ENCODE assay signal across 10 mouse cellular contexts in the genomic region with DNA sequence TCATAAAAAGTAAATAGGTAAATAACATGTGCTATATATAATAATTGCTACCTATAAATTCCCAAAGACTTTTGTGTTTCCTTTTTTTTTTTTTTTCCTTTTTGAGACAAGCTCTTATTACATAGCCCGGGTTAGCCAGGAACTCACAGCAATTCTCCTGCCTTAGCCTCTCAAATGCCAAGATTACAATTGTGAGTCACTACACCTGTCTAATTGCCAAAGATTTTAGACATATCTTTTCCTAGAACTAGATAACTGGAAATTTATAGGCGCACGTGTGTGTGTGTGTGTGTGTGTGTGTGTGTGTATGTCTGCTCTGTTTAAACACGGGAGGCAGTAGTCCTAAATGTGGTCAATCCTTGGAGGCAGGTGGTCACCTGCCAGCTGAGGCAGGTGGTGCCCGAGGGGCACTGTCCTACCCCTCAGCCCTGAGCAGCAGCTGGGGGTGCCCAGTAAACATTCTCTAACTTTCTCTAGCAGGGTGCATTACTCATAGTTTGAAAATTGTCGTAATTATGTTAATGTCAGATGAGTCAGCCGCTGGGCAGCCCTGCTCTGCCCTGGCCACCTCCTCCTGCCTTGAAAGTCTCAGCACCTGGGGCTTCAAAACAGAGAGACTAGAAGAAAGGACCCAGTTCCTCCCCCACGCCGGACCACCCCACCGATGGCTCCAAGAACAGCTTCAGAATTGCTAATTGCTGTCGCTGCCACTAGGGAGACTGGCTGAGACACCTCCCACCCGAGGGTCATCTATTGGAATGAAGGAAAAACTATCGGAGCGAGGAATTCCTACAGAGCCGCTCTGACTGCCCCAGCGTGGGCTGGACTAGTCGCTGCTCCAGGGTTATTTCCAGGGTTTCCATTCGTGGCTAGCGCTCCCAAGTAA. TPM values are rescaled to one million over a fixed set of nuclear protein-coding genes. Genes with fewer than 3 reads are reported as not detected.
A peak's percentile ranks its signal among the peaks of the same experiment; 100 is the strongest.
DNase-seq lines count a peak whose midpoint lies in the region; ATAC-seq and TF ChIP-seq lines count a peak whose summit lies in the region.
"Had no signal": no experiment of that assay in that cellular context is flagged by ENCODE, and none has a peak within 500 bp of the region (broad histone marks: within the 10 kb centered on the region; RNA-seq: fewer than 3 reads in every experiment).

No protein-coding gene starts in this region.

- POLR2A ChIA-PET in Patski (lab: Charles Lee), result interaction anchor here (0.7 to 1.6 kb wide), 3 partner anchors 11 to 33 kb away, joined by 3 to 7 read pairs (median 3); no protein-coding TSS in a partner anchor

- in situ Hi-C loops in Patski (cut with MboI; ENCODE audit: low pct_unique_long_range_greater_than_20kb), result no loop called here

- peak; percentile 97 for ATAC-seq in Patski
- no peak for ATAC-seq in embryonic facial prominence, embryonic 12.5 days (ENCODE audit: insufficient number of reproducible peaks, insufficient read depth, low FRiP score, low TSS enrichment)
- no peak for ATAC-seq in midbrain, embryonic 11.5 days (ENCODE audit: low FRiP score)
- no peak for ATAC-seq in frontal cortex, adult (ENCODE audit: low TSS enrichment)

- CTCF ChIA-PET in Patski (lab: Charles Lee), result interaction anchor here (0.8 to 1.1 kb wide), 6 partner anchors 11 to 73 kb away, joined by 3 to 4 read pairs (median 3); no protein-coding TSS in a partner anchor

- 26% methylated on average over 19 of the region's 19 CpGs for WGBS in embryonic facial prominence, embryonic 12.5 days
- 35% methylated on average over 19 of the region's 19 CpGs for WGBS in midbrain, embryonic 11.5 days

- peak; percentile 10 for DNase-seq in kidney, adult 18-20 months
- DNase-seq in kidney, postnatal 10 days, result no peak
- DNase-seq in Patski (ENCODE audit: low read depth, low spot score), result no peak
- DNase-seq in midbrain, embryonic 11.5 days (ENCODE audit: low spot score, missing footprints), result peak; percentile 54
- DNase-seq in ovary, postnatal 36 days (ENCODE audit: low spot score), result no peak
- DNase-seq in thymus, postnatal 4 days, result no peak
- DNase-seq: cerebellum, adult 8-10 months had no signal

- H3K4me1 ChIP-seq in embryonic facial prominence, embryonic 12.5 days, result no peaks in the 10 kb centered on the region
- H3K4me1 ChIP-seq in midbrain, embryonic 11.5 days (ENCODE audit: control insufficient read depth, insufficient read depth, low read length), result peaks cover 3% of the 10 kb centered on the region; the same call in 1 of the 2 replicates

- TF ChIP-seq CTCF in Patski (IDR thresholded peaks at IDR 0.05), result no peak

- no peaks in the 10 kb centered on the region for H3K36me3 ChIP-seq in embryonic facial prominence, embryonic 12.5 days
- H3K36me3 ChIP-seq in midbrain, embryonic 11.5 days (ENCODE audit: control insufficient read depth, insufficient read depth, low read length), result no peaks in the 10 kb centered on the region
- H3K36me3 ChIP-seq: midbrain, embryonic 12.5 days had no signal

- H3K4me3 ChIP-seq in embryonic facial prominence, embryonic 12.5 days, result no peak overlapping the region
- H3K4me3 ChIP-seq in midbrain, embryonic 11.5 days (ENCODE audit: low read depth, low read length), result no peak overlapping the region
- H3K4me3 ChIP-seq: midbrain, embryonic 12.5 days had no signal

- no peaks in the 10 kb centered on the region for H3K9me3 ChIP-seq in embryonic facial prominence, embryonic 12.5 days
- H3K9me3 ChIP-seq in midbrain, embryonic 11.5 days (ENCODE audit: control insufficient read depth, low read length), result no peaks in the 10 kb centered on the region
- H3K9me3 ChIP-seq: midbrain, embryonic 12.5 days had no signal

- H3K9ac ChIP-seq in embryonic facial prominence, embryonic 12.5 days, result 0 out of 2 replicates have a peak overlapping the region, but pooled peaks have one; percentile 8
- no peak overlapping the region; the same call in 1 of the 2 replicates for H3K9ac ChIP-seq in midbrain, embryonic 11.5 days (ENCODE audit: low read length)
- H3K9ac ChIP-seq: midbrain, embryonic 12.5 days had no signal

- H3K27me3 ChIP-seq in Patski, result no peaks in the 10 kb centered on the region
- H3K27me3 ChIP-seq in embryonic facial prominence, embryonic 12.5 days, result no peaks in the 10 kb centered on the region; the same call in 1 of the 2 replicates
- no peaks in the 10 kb centered on the region for H3K27me3 ChIP-seq in midbrain, embryonic 11.5 days (ENCODE audit: control insufficient read depth, insufficient read depth, low read length)

- peak overlapping the region; percentile 0; the same call in 1 of the 2 replicates for H3K4me2 ChIP-seq in embryonic facial prominence, embryonic 12.5 days (replicated peaks)
- no peak overlapping the region for H3K4me2 ChIP-seq in midbrain, embryonic 11.5 days
- H3K4me2 ChIP-seq: midbrain, embryonic 12.5 days had no signal

- H3K27ac ChIP-seq in embryonic facial prominence, embryonic 12.5 days, result no peak overlapping the region
- H3K27ac ChIP-seq in midbrain, embryonic 11.5 days (ENCODE audit: low read depth, low read length), result no peak overlapping the region
- H3K27ac ChIP-seq: midbrain, embryonic 12.5 days had no signal

RNA-seq across cellular contexts. Expression of a gene that starts 1.8 kb away (rescaled TPM):
- polyA plus RNA-seq in Patski (2021), result 47.6 TPM
- polyA plus RNA-seq in embryonic facial prominence, embryonic 12.5 days (2016; fragmentation: Nextera tagmentation; extraction: Ambion mirVana), result 2.3 and 2.8 TPM in 2 replicates
- 3.8 and 4.6 TPM in 2 replicates for polyA plus RNA-seq in midbrain, embryonic 11.5 days (2014; fragmentation: Nextera tagmentation; extraction: Ambion mirVana)

RNA-seq across cellular contexts. Expression of a gene that starts 51.4 kb away (rescaled TPM):
- 0.08 TPM for polyA plus RNA-seq in Patski (2021)
- not detected in 2 replicates for polyA plus RNA-seq in embryonic facial prominence, embryonic 12.5 days (2016; fragmentation: Nextera tagmentation; extraction: Ambion mirVana)
- polyA plus RNA-seq in midbrain, embryonic 11.5 days (2014; fragmentation: Nextera tagmentation; extraction: Ambion mirVana), result not detected in 2 replicates
- polyA plus RNA-seq: midbrain, embryonic 12.5 days had no signal

Comparison
In these comparisons a context has a peak if more than half of its experiments do, and no peak if none do; other contexts are left out.
1. DNase-seq: peak in kidney, adult 18-20 months (single experiment) and midbrain, embryonic 11.5 days (single experiment); none in kidney, postnatal 10 days (single experiment), Patski (single experiment), ovary, postnatal 36 days (single experiment) and thymus, postnatal 4 days (single experiment).